Mouse (Mus musculus) telencephalon, adult 2 months (tissue): ENCODE data around the gene Stxbp3.
"Not testable (repeated sequence)": the region's sequence is repeated elsewhere in the genome, so short reads cannot be mapped to it uniquely, and the experiment has no call there.

Experiments used
- DNase-seq: peaks from one replicate; pipeline ENCODE4 v3.0.0-alpha.2; 2011; ENCODE audit warnings: low read depth, low spot score

Gene Stxbp3

GRCm38 (mm10) chr3:108857124-108857470 is 16.8 kb upstream of the Stxbp3 start:
- no peak for DNase-seq

GRCm38 (mm10) chr3:108856386-108857123 is 16.2 kb upstream of the Stxbp3 start:
- DNase-seq, result no peak

- DNase-seq, result no peak
Measured at GRCm38 (mm10) chr3:108855864-108856263, 15.5 kb upstream of the Stxbp3 start.

- peak; percentile 95 for DNase-seq
Measured at GRCm38 (mm10) chr3:108855371-108855770, 15.0 kb upstream of the Stxbp3 start.

GRCm38 (mm10) chr3:108853266-108853665 is 12.9 kb upstream of the Stxbp3 start:
- no peak for DNase-seq

- DNase-seq, result no peak
Measured at GRCm38 (mm10) chr3:108851996-108852697, 11.8 kb upstream of the Stxbp3 start.

GRCm38 (mm10) chr3:108851554-108851953 is 11.2 kb upstream of the Stxbp3 start:
- DNase-seq, result no peak

GRCm38 (mm10) chr3:108851075-108851474 is 10.7 kb upstream of the Stxbp3 start:
- no peak for DNase-seq

GRCm38 (mm10) chr3:108850506-108850905 is 10.2 kb upstream of the Stxbp3 start:
- no peak for DNase-seq

- no peak for DNase-seq
Measured at GRCm38 (mm10) chr3:108846616-108847015, 6.3 kb upstream of the Stxbp3 start.

GRCm38 (mm10) chr3:108844521-108844920 is 4.2 kb upstream of the Stxbp3 start:
- no peak for DNase-seq

- no peak for DNase-seq
Measured at GRCm38 (mm10) chr3:108844026-108844425, 3.7 kb upstream of the Stxbp3 start.

GRCm38 (mm10) chr3:108840716-108841054 is 359 bp upstream of the Stxbp3 start:
- no peak for DNase-seq

GRCm38 (mm10) chr3:108839647-108839999 is 703 bp downstream of the Stxbp3 start:
- no peak for DNase-seq

GRCm38 (mm10) chr3:108838980-108839379 is 1.3 kb downstream of the Stxbp3 start:
- no peak for DNase-seq

GRCm38 (mm10) chr3:108836931-108837330 is 3.4 kb downstream of the Stxbp3 start:
- DNase-seq, result no peak

GRCm38 (mm10) chr3:108833717-108834116 is 6.6 kb downstream of the Stxbp3 start:
- not testable (repeated sequence) for DNase-seq

GRCm38 (mm10) chr3:108831750-108832149 is 8.6 kb downstream of the Stxbp3 start:
- DNase-seq, result no peak

- no peak for DNase-seq
Measured at GRCm38 (mm10) chr3:108830493-108830892, 9.8 kb downstream of the Stxbp3 start.

GRCm38 (mm10) chr3:108815631-108816030 is 24.7 kb downstream of the Stxbp3 start:
- DNase-seq, result peak; percentile 69

- DNase-seq, result peak; percentile 9
Measured at GRCm38 (mm10) chr3:108810747-108811263, 29.5 kb downstream of the Stxbp3 start.

- peak; percentile 27 for DNase-seq
Measured at GRCm38 (mm10) chr3:108805622-108806021, 34.7 kb downstream of the Stxbp3 start.

GRCm38 (mm10) chr3:108798375-108798774 is 42.0 kb downstream of the Stxbp3 start:
- DNase-seq, result no peak
